In genomic region chr5:65101621-65102020, GRCm38 (mm10) we compare ENCODE assay signal across 21 mouse cellular contexts. TPM values are rescaled to one million over a fixed set of nuclear protein-coding genes. Genes with fewer than 3 reads are reported as not detected.
A peak's percentile ranks its signal among the peaks of the same experiment; 100 is the strongest.
DNase-seq lines count a peak whose midpoint lies in the region; ATAC-seq and TF ChIP-seq lines count a peak whose summit lies in the region.
"Had no signal": no experiment of that assay in that cellular context is flagged by ENCODE, and none has a peak within 500 bp of the region (broad histone marks: within the 10 kb centered on the region; RNA-seq: fewer than 3 reads in every experiment).

No protein-coding gene starts in this region.

- ATAC-seq in lung, embryonic 15.5 days (ENCODE audit: borderline replicate concordance, extremely low read depth, low FRiP score, low TSS enrichment): no peak
- no peak for ATAC-seq in lung, postnatal 0 days
- peak; percentile 18; the same call in 1 of the 2 replicates for ATAC-seq in liver, embryonic 15.5 days (ENCODE audit: insufficient read depth)
- ATAC-seq in monocyte, adult 5-6 weeks (replicated peaks; ENCODE audit: insufficient number of reproducible peaks, low FRiP score, low TSS enrichment, poor library complexity, severe bottlenecking): peak; percentile 41; the same call in 1 of the 2 replicates
- ATAC-seq: forebrain, postnatal 0 days; hindbrain, embryonic 16.5 days had no signal

- no peak for DNase-seq in lung, postnatal 0 days (ENCODE audit: low spot score)
- peak; percentile 50 for DNase-seq in gonadal fat pad, adult 2 months (ENCODE audit: low read depth)
- no peak for DNase-seq in kidney, postnatal 36 days
- DNase-seq in frontal cortex, postnatal 14 days (ENCODE audit: low spot score in 2 of 2): no peak
- DNase-seq: cerebellum, adult 11 months; cerebellum, postnatal 36 days; forebrain, postnatal 0 days; gastrocnemius, adult 2 months; heart, adult 2 months; heart, postnatal 10 days; kidney, adult 11 months; thymus, postnatal 14 days had no signal

- H3K27ac ChIP-seq in lung, embryonic 15.5 days: 0 out of 2 replicates have a peak overlapping the region, but pooled peaks have one; percentile 34
- H3K27ac ChIP-seq in lung, postnatal 0 days (ENCODE audit: low read length): no peak overlapping the region
- peak overlapping the region; percentile 15 for H3K27ac ChIP-seq in liver, embryonic 15.5 days (replicated peaks)
- H3K27ac ChIP-seq: gastrocnemius, adult 2 months; heart, adult 2 months; neural tube, embryonic 13.5 days had no signal

- H3K4me1 ChIP-seq in lung, embryonic 15.5 days: peaks cover 19% of the 10 kb centered on the region; the same call in 1 of the 2 replicates
- peaks cover 10% of the 10 kb centered on the region for H3K4me1 ChIP-seq in lung, postnatal 0 days (ENCODE audit: insufficient read depth, low read depth, low read length)
- H3K4me1 ChIP-seq in liver, embryonic 15.5 days (replicated peaks): peaks cover 20% of the 10 kb centered on the region

- H3K36me3 ChIP-seq in lung, embryonic 15.5 days: no peaks in the 10 kb centered on the region
- H3K36me3 ChIP-seq in lung, postnatal 0 days (ENCODE audit: insufficient read depth, low read length): no peaks in the 10 kb centered on the region
- no peaks in the 10 kb centered on the region for H3K36me3 ChIP-seq in liver, embryonic 15.5 days (replicated peaks)
- H3K36me3 ChIP-seq: G1E; neural tube, embryonic 13.5 days had no signal

- 84% methylated on average over 6 of the region's 6 CpGs for WGBS in lung, embryonic 15.5 days
- whole genome bisulfite sequencing in lung, postnatal 0 days: 90% methylated on average over 6 of the region's 6 CpGs
- 45% methylated on average over 6 of the region's 6 CpGs for WGBS in liver, embryonic 15.5 days (ENCODE audit: insufficient replicate concordance)

- TF ChIP-seq CTCF in lung, postnatal 0 days (IDR thresholded peaks at IDR 0.05): no peak

- no peaks in the 10 kb centered on the region for H3K27me3 ChIP-seq in lung, embryonic 15.5 days
- no peaks in the 10 kb centered on the region for H3K27me3 ChIP-seq in lung, postnatal 0 days (replicated peaks; ENCODE audit: insufficient read depth, low read length)
- no peaks in the 10 kb centered on the region for H3K27me3 ChIP-seq in liver, embryonic 15.5 days
- H3K27me3 ChIP-seq: neural tube, embryonic 13.5 days had no signal

- no peak overlapping the region for H3K4me3 ChIP-seq in lung, embryonic 15.5 days
- no peak overlapping the region for H3K4me3 ChIP-seq in lung, postnatal 0 days (ENCODE audit: low read depth, low read length)
- no peak overlapping the region for H3K4me3 ChIP-seq in liver, embryonic 15.5 days (replicated peaks)
- H3K4me3 ChIP-seq: erythroblast, embryonic 14.5 days; gastrocnemius, adult 2 months; heart, adult 2 months; neural tube, embryonic 13.5 days had no signal

- H3K4me2 ChIP-seq in lung, embryonic 15.5 days: no peak overlapping the region
- no peak overlapping the region for H3K4me2 ChIP-seq in lung, postnatal 0 days (replicated peaks; ENCODE audit: low read depth, low read length)
- peak overlapping the region; percentile 8; the same call in 1 of the 2 replicates for H3K4me2 ChIP-seq in liver, embryonic 15.5 days
- H3K4me2 ChIP-seq: neural tube, embryonic 13.5 days had no signal

- H3K9me3 ChIP-seq in lung, embryonic 15.5 days: no peaks in the 10 kb centered on the region
- no peaks in the 10 kb centered on the region for H3K9me3 ChIP-seq in lung, postnatal 0 days (ENCODE audit: low read length)
- no peaks in the 10 kb centered on the region for H3K9me3 ChIP-seq in liver, embryonic 15.5 days (replicated peaks)
- H3K9me3 ChIP-seq: G1E; neural tube, embryonic 13.5 days had no signal

- no peak overlapping the region for H3K9ac ChIP-seq in lung, embryonic 15.5 days
- no peak overlapping the region for H3K9ac ChIP-seq in lung, postnatal 0 days (replicated peaks; ENCODE audit: low read depth)
- H3K9ac ChIP-seq in liver, embryonic 15.5 days: no peak overlapping the region
- H3K9ac ChIP-seq: forebrain, postnatal 0 days; neural tube, embryonic 13.5 days had no signal

- TF ChIP-seq EP300 in lung, postnatal 0 days (IDR thresholded peaks at IDR 0.05): no peak

RNA-seq across cellular contexts. Expression of gene Klhl5, which starts 5.7 kb away (rescaled TPM):
- polyA plus RNA-seq in lung, embryonic 15.5 days (2015; fragmentation: Nextera tagmentation; extraction: Ambion mirVana): 26.8 and 28.6 TPM in 2 replicates
- polyA plus RNA-seq in lung, postnatal 0 days (2015; fragmentation: Nextera tagmentation; extraction: Ambion mirVana): 69.3 and 72.0 TPM in 2 replicates
- 45.3 and 60.6 TPM in 2 replicates for polyA plus RNA-seq in gonadal fat pad, adult 2 months (2012; rRNA removed)
- 4.1 and 4.2 TPM in 2 replicates for polyA plus RNA-seq in liver, embryonic 15.5 days (2015; fragmentation: Nextera tagmentation; extraction: Ambion mirVana)
- total RNA-seq in monocyte, adult 5-6 weeks (2017): 73.5 to 108 TPM (median 98.7 TPM) in 3 replicates

RNA-seq across cellular contexts. Expression of gene Tmem156, which starts 9.7 kb away (rescaled TPM):
- 0.42 and 0.50 TPM in 2 replicates for polyA plus RNA-seq in lung, embryonic 15.5 days (2015; fragmentation: Nextera tagmentation; extraction: Ambion mirVana)
- 1.9 TPM in 2 replicates for polyA plus RNA-seq in lung, postnatal 0 days (2015; fragmentation: Nextera tagmentation; extraction: Ambion mirVana)
- polyA plus RNA-seq in gonadal fat pad, adult 2 months (2012; rRNA removed): 0.22 and 0.30 TPM in 2 replicates
- 0.88 and 0.89 TPM in 2 replicates for polyA plus RNA-seq in liver, embryonic 15.5 days (2015; fragmentation: Nextera tagmentation; extraction: Ambion mirVana)
- total RNA-seq in monocyte, adult 5-6 weeks (2017): 69.7 to 98.1 TPM (median 80.6 TPM) in 3 replicates
- total RNA-seq: gastrocnemius, adult 2 months had no signal
- polyA plus RNA-seq: embryonic facial prominence, embryonic 11.5 days; erythroblast, embryonic 14.5 days; G1E; heart, adult 2 months; hindbrain, embryonic 16.5 days; liver, adult 2 months; neural tube, embryonic 13.5 days had no signal

Comparison
In these comparisons a context has a peak if more than half of its experiments do, and no peak if none do; other contexts are left out.
1. ATAC-seq: peak in liver, embryonic 15.5 days (single experiment) and monocyte, adult 5-6 weeks (single experiment); none in lung, embryonic 15.5 days (single experiment) and lung, postnatal 0 days (single experiment).